Mouse (Mus musculus) T-helper 1 cell (primary cell): ENCODE data around the gene Negr1.
"Not testable (repeated sequence)": the region's sequence is repeated elsewhere in the genome, so short reads cannot be mapped to it uniquely, and the experiment has no call there.

Source experiments
- in situ Hi-C: fragments of 300-600 bp; cut with MboI, MseI; formaldehyde crosslinking; loops from one replicate; pipeline ENCODE4 v1.15.1; 2025; ENCODE audit warnings: high pct_unique_total_duplicates

The Negr1 gene

GRCm38 (mm10) chr3:156992811-156993210, 431.2 kb downstream of the Negr1 start:
- in situ Hi-C loops, result no loop called here

GRCm38 (mm10) chr3:156999177-156999808, 437.7 kb downstream of the Negr1 start:
- in situ Hi-C loops, result no loop called here

DNA sequence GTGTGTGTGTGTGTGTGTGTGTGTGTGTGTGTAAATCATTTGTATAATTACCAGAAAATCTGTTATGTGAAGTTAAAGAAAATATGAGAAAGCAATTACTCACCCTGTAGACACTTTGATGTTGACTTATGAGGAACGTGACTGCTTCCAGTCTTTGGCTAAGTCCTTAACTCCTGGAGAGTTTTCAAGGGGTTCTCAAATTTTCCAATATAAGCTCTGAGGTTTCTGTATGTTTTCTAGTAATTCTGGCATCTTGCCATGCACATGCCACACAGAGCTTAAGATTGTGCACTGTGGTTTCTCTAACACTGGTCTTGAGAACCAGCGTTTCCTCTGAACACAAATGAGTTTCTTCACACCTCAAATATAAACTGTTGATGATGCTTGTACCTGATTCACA, 460.0 kb downstream of the Negr1 start:
- in situ Hi-C loops, result no loop called here

DNA sequence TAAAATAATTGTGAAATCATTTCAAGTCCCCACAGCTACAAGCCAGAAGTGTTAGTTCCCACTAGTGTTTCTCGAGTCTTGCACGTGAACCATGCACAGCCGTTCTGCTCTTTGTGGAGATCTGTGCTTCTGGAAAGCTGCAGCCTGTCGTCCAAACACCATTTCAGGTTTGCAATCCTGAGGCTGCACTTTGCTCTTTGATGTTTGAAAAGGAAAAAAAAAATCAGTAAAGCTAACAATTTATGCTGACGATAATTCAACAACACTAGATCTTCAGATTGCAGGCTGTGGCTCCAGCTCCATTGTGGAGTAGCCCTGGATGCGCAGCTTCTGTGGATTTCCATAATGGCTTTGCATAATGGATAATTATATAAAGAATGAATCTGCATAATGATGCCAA, 463.0 kb downstream of the Negr1 start:
- in situ Hi-C loops, result no loop called here

DNA sequence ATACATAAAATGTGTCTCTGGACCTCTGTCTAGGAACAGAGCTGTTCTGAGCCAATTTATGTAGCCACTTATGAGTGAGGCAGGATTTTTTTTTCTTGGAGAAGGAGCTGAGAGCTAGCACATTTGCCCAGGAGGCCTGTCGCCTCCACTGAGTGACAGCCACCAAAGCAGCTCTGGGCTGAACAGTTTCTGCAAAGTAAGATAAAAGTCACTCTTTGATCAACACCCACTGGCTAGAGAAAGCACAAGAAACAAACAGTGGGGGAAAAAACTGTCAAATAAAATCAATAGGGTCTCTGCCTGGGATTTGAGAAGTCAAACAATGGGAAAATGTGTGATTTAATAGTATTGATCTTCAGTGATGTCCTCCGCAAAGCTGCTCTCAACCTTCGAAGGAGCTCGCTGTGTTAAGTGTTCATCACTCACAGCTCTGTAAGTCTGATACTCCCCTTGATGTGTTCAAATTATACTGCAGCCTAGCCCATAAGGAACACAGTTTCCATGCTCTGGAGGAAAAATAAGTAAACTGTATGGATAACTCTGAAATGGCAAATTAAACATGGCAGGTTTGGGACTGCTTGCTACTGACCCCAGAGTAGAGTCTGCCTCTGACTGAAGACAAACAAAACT, 470.0 kb downstream of the Negr1 start:
- in situ Hi-C loops, result no loop called here

DNA sequence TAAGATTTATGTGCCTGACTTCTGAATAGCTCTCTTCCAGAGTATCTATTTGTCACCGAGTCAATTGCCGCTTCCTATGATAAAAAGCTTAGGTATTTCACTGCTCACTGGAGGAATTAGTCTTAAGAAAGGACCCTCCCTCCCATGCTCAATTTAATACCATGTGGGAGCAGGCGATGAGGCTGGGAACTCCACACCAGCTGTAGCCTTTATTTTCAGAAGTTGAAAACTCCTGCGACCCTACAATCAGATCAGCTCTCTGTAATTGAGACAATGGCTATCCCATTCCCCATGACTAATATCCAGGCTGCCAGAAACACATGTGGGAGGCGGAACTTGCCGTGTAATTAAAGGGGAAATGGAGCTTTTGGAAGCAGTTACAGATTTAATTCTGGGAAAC, 474.4 kb downstream of the Negr1 start:
- in situ Hi-C loops, result no loop called here

- in situ Hi-C loops, result no loop called here
Measured at GRCm38 (mm10) chr3:157036568-157036967, 475.0 kb downstream of the Negr1 start.

DNA sequence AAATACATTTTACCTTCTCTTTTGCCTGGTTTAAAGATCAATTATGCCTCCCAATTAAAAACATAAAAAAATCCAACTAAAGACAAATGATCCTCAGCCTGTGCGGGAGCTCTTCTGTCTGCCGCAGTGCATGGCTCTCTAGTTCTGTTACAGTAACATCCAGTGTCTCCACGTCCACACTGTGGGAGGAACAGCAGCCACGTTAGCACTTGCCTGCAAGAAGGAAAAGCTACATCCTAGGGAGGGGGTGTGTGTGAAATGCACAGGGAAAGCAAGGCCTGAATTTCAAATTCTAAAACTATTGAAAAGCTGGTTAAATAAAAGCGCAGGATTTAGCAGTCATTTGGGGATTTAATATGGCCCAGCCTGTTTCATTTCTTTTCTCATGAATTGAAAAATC, 479.0 kb downstream of the Negr1 start:
- in situ Hi-C loops, result no loop called here

DNA sequence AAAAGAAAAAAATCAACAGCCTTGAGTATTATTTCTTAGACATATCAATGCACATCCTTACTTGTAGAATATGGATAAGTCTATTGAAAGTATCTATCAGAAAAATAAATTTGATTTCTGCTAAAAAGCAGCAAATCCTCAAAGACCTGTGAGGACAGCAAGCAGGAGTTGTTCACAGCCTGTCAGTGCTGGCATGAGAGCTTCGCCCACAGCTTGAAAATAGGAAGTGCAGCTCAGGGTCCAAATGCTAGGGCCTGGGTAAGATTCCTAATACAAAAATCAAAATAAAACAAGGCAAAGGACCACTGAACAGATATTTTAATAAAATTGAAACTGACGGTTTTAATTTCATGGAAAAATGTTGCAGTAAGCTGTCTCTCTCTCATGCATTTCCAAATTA, 483.0 kb downstream of the Negr1 start:
- in situ Hi-C loops, result no loop called here

- in situ Hi-C loops, result not testable (repeated sequence)
Measured at GRCm38 (mm10) chr3:157064438-157064837, 502.8 kb downstream of the Negr1 start.

DNA sequence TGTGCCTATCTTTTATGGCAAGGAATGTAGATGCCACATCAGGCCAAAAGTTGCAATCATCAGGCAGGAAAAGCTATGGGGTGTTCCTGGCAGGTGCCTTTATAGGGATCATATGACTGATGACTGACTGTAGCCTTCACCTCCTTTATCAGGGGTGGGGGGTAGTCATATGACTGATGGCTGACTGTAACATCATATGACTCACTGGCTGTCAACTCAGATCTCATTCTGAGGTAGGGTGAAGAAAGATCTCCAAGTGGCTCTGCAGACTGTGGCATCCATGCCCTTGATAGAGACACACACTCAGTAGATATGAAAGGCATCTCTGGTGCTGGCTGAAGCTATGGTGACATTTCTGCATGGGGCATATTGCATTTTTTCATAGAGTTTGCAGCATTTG, 504.7 kb downstream of the Negr1 start:
- in situ Hi-C loops, result no loop called here

DNA sequence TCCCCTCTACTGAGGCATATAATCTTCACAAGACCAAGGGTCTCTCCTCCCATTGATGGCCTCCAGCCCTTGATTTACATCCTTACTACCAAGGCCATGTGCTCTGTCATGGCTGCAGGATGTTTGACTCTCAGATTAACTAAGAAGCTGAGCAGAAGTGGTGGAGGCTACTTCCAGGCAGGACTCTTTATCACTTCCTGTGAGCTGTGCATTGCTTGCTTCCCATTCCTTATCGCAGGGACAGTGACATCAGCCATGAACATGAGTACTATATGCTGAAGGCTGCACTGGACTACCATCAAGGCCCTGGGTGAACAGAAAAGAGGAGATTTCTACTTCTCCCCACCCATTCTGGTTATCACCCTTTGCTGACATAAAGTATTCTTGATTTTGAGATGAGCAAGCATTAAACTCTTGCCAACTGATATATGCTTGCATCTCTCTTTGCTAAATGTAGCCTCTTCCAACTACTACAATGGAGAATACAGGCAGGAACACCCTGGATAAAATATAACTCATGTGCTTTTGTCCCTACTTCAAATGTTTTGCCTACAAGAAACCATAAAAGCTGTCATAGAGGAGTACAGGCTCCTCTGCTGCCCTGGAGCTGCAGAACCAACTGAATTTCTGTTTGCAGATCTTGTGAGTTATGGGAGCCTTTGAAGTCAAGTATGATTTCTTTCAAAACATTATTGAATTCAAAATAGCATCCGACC, 517.8 kb downstream of the Negr1 start:
- in situ Hi-C loops, result no loop called here

- in situ Hi-C loops, result no loop called here
Measured at GRCm38 (mm10) chr3:157079966-157080306, 518.3 kb downstream of the Negr1 start.

DNA sequence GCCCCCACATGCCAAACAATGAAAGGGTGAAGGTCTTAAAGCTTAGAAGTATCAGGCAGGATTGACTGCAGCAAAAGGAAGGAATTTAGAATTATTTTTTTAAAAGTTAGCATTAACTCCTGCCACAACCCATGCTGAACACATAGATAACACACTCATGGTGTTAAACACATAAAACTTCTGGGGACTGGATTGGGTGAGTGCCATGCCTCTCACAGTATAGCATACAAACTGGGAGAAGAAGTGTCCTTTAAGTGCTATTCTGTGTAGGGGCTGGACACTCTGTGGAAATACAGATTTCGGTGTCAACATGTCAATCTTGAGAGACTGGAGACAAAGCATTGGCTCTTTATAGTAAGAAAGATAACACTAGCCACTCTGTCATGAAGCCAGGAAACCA, 519.0 kb downstream of the Negr1 start:
- in situ Hi-C loops, result no loop called here

DNA sequence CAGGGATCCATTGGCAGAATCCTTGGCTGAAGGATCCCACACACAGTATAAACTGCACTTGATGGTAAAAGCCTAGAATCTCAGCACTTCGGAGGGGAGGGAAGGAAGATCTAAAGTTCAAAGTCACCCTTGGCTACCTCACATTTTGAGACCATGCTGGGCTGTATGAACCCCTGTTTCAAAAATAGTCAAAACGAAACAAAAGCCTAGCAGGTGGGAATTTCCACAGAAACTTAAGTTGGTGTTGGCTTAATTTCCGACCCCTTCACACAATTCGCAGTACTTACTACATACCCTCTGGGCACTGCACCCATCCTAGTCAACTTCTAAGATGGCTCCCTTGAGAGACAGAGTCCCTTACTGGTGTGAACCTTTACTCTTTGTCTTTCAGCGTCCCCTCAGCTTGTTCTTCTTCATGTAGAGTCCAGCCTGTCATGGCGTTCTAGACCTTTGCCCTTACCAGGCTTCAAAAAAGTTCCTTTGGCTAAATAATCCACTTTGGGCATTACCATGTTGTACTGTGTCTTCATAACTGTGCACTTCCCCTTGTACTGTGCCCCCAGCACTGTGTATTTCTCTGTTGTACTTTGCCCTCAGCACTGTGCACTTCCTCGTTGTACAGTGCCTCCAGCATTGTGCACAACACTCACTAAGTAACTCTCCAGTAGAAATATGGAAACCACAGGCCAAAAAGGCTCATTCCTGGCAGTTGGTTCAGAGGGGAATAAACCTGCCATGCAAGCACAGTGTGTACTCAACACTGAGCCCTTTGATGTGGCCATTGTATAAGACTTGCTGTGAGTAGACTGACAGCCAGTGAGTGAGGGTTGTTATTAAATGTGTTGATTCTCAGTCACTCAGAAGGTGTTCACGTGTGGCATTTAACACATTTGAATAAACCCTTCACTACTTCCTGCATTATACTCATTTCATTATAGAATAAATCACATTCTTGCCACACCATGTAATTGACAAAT, 521.5 kb downstream of the Negr1 start:
- in situ Hi-C loops, result no loop called here

DNA sequence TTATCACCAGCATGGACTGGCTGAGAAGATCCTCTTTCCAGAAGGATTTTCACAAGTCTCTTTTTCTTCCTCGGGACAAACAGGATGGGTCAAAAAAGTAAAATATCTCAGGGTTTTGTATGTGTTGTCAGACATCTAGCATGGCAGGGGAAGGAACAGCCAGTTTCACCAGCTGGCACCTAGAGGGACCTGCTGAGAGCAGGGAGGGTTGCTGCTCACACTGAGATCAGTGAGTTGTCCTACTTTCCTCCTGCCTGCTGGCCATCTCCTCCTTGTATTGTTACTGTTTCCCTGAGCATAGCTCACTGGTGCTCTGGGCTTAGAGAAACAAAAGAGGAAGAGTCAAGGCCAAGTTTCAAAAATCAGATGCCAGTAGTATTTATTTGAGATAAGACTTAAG, 523.6 kb downstream of the Negr1 start:
- in situ Hi-C loops, result no loop called here

- in situ Hi-C loops, result no loop called here
Measured at GRCm38 (mm10) chr3:157090051-157090450, 528.5 kb downstream of the Negr1 start.

DNA sequence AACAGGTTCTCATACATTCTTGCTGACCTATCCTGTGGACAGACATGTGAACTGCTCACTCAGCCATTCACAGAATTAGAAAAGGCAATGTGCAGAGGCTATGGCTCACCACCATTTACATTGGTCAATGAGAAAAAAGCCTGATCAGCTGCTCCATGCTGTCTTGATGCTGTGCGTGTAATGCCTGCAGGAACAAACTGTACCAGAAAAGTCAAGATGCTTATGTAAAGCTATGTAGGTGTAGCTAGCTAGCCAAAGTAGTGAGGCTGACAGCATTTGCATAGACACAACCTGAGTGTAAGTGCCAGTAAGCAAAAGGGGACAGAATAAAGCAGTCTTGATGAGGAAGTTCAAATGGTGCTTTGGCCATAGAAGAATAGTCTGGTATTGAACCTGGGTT, 534.7 kb downstream of the Negr1 start:
- in situ Hi-C loops, result no loop called here

DNA sequence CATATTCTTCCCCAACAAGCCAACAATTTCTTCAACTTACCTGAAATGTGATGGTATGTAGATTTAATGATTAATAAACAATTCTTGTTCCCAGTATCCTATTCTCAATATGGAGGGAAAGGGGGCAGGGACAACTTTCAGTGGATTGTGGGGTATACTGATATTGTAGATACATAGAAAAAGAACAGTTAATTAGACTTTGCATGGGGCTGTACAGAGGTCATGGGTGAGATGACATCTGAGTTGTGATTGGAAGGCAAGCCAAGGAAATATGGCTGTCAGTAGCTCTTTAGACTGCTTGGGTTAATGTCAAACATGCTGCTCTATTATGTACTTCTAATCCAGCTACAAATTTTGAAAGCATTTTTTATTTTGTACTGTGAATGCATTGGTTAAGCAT, 535.9 kb downstream of the Negr1 start:
- in situ Hi-C loops, result no loop called here

- in situ Hi-C loops, result no loop called here
Measured at GRCm38 (mm10) chr3:157098417-157098816, 536.8 kb downstream of the Negr1 start.

- in situ Hi-C loops, result no loop called here
Measured at GRCm38 (mm10) chr3:157104866-157105579, 543.4 kb downstream of the Negr1 start.
